Mouse (Mus musculus) kidney, adult 2 months (tissue): Measurements from ENCODE around the gene Nek9.

Source experiments
- CTCF ChIP-seq: fragments of 200-500 bp; conservative IDR thresholded peaks from 2 replicates; pipeline ENCODE4 v1.5.1; 2011; ENCODE audit warnings: low read depth, mild to moderate bottlenecking, control low read depth, low read length, moderate library complexity, mixed read lengths; ENCODE audit not compliant: insufficient read depth, insufficient read length
- POLR2A ChIP-seq: fragments of 200-500 bp; IDR thresholded peaks from one replicate; pipeline ENCODE4 v1.6.1; 2011; ENCODE audit warnings: low read depth, low read length, control low read depth

DNA sequence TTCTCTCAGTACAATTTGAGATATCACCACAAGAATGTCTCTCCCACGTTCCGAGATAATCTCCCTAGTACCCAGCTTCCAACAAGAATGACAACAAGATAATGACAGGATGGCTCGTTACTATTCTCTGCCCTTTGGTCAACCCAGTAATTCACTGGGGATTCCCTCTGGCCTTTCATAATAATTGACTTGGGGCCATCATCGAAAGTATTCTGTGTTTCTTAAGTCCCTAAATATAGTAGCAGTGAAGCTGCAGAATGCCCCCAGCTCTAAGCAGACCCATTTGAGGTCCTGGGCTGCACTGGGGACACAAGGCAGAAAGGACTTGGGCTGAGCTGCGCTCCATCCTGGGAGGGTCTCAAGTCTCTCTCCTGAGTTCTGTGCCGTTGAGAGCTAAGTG lies 46.9 kb downstream of the Nek9 start:
- no peak for TF ChIP-seq CTCF
- TF ChIP-seq POLR2A: no peak
